Mouse (Mus musculus): ENCODE measurements around the gene Pkhd1. TPM values are rescaled to one million over a fixed set of nuclear protein-coding genes. Genes with fewer than 3 reads are reported as not detected.

The Pkhd1 gene
- 0.05 and 0.10 TPM in 2 replicates for polyA plus RNA-seq (2015; fragmentation: Nextera tagmentation; extraction: Ambion mirVana)

DNA sequence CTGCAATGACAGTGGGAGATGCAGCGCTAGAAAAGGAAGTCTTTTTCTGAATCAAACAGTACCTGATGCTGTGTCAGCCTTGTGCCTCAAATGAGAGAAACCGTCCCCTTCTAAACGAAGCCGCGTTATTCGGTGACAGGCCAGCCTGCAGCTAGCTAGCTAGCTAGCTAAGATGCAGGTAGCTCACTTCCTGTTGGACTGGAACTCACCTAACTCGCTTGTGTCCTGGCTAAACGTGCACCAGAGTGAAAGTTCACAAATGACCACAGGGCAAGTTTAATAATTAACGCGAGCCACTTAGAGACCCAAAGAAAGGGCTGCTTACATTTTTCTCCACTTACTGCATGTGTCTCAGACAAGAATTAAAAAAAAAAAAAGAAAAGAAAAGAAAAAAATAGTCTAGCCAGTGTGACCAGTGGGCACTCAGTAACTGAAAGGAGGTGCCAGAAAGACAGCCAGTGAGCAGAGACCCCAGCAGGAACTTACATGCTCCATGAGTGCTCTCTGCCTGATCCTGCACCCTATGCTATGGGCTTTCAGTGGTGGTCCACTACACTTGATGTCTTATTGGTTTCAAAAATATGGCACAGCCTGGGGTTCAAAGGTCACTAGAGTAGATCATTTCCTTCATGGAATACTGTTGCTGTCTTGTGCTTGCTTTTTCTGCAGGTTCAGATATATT lies at the start of gene Pkhd1:
TSS of gene Pkhd1 (minus strand) at position 216 of the 682 bp plus-strand sequence.
- WGBS = 62% methylated on average over 10 of the region's 10 CpGs
- no peaks in the 10 kb centered on the region for H3K9me3 ChIP-seq
- H3K4me3 ChIP-seq = no peak within 1 kb of the TSS
- no peak within 1 kb of the TSS for H3K4me2 ChIP-seq (replicated peaks)
- H3K9ac ChIP-seq = no peak within 1 kb of the TSS
- no peaks in the 10 kb centered on the region for H3K36me3 ChIP-seq
- ATAC-seq (ENCODE audit: low FRiP score, low read depth) = no peak
- no peak within 1 kb of the TSS for H3K27ac ChIP-seq
- H3K4me1 ChIP-seq = no peaks in the 10 kb centered on the region
- H3K27me3 ChIP-seq = no peaks in the 10 kb centered on the region

GRCm38 (mm10) chr1:20667567-20667966 lies 49.7 kb upstream of the Pkhd1 start:
- 73% methylated on average over 7 of the region's 7 CpGs for WGBS
- Histone ChIP-seq H3K9ac (no peak overlapping the region), H3K4me1 (no peaks in the 10 kb centered on the region), H3K9me3 (no peaks in the 10 kb centered on the region), H3K4me2 (replicated peaks) (no peak overlapping the region), H3K36me3 (no peaks in the 10 kb centered on the region), H3K4me3 (no peak overlapping the region), H3K27ac (no peak overlapping the region), H3K27me3 (no peaks in the 10 kb centered on the region)
- peak; percentile 74 for ATAC-seq (ENCODE audit: low FRiP score, low read depth)

DNA sequence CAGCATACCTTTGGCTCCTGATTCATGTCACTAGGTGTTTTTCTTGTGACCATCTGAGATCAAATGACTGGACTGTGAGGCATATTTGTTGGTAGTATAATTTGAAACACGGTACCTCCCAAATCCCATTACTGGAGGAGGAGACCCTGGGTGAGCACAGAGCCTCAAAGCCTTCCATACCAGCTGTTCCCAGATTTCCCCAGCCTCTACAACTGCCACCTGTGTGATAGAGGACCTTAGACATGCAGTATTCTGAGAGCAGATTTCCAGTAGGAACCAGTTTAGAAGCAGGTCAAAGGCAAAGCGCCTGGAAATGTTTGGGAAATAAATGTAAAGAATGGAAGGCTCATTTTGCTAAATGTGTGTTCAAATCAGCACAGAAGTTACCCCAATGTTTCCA lies 48.4 kb upstream of the Pkhd1 start:
- H3K4me1 ChIP-seq = no peaks in the 10 kb centered on the region
- no peak for ATAC-seq (ENCODE audit: low FRiP score, low read depth)
- WGBS = 73% methylated on average over 2 of the region's 2 CpGs

DNA sequence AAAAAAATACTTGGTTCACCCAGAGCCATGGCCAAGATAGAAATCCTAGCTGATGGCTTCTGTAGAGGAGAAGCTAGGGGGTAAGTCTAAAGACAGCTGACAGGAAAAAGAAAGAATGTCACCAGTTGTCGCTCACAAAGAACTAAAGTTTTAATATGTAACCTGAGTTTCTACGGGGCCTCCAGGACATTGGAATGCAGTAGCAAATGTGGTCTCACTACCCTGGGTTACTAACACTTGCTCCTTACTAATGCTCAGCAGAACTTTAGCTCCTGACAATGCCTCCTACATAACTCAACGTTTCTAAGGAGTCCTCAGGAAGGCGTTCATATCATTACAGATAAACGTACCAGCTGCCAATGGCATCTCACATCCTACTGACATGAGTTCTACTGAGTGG lies 37.2 kb upstream of the Pkhd1 start:
- WGBS = 74% methylated on average over 5 of the region's 5 CpGs
- no peaks in the 10 kb centered on the region for H3K36me3 ChIP-seq
- H3K4me3 ChIP-seq = no peak overlapping the region
- no peaks in the 10 kb centered on the region for H3K9me3 ChIP-seq
- no peaks in the 10 kb centered on the region for H3K27me3 ChIP-seq
- no peak overlapping the region for H3K27ac ChIP-seq
- peak; percentile 82 for ATAC-seq (ENCODE audit: low FRiP score, low read depth)
- H3K9ac ChIP-seq = no peak overlapping the region
- no peaks in the 10 kb centered on the region for H3K4me1 ChIP-seq
- no peak overlapping the region for H3K4me2 ChIP-seq (replicated peaks)

More for the DNA sequence above, 48.4 kb upstream of the Pkhd1 start:
- Histone ChIP-seq H3K9me3 (no peaks in the 10 kb centered on the region), H3K36me3 (no peaks in the 10 kb centered on the region), H3K27ac (no peak overlapping the region), H3K4me3 (no peak overlapping the region), H3K27me3 (no peaks in the 10 kb centered on the region), H3K9ac (no peak overlapping the region), H3K4me2 (replicated peaks) (no peak overlapping the region)

GRCm38 (mm10) chr1:20653513-20654506 lies 35.9 kb upstream of the Pkhd1 start:
- H3K4me2 ChIP-seq (replicated peaks) = no peak overlapping the region
- no peaks in the 10 kb centered on the region for H3K27me3 ChIP-seq
- ATAC-seq (ENCODE audit: low FRiP score, low read depth) = no peak
- H3K4me1 ChIP-seq = no peaks in the 10 kb centered on the region
- 76% methylated on average over 6 of the region's 6 CpGs for WGBS
- no peaks in the 10 kb centered on the region for H3K36me3 ChIP-seq
- no peak overlapping the region for H3K9ac ChIP-seq
- H3K27ac ChIP-seq = no peak overlapping the region
- no peak overlapping the region for H3K4me3 ChIP-seq
- H3K9me3 ChIP-seq = no peaks in the 10 kb centered on the region

DNA sequence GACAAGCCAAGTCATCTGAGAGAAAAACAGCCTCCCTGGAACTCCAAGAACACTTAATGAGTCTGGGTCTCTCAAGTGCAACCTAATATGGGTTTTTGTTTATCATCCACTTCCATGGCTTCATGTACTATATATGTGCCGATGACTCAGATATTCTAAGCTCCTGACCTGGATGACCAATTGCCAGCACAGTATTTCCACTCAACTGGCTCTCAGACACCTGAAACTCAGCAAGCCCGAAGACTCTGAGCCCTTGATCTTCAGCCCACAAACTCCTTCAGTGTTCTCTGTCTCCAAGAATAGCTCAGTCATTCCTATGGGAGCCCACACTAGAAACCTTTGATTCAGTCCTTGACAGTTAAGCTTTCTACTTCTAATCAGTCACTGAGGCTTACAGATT lies 17.0 kb upstream of the Pkhd1 start:
- Histone ChIP-seq H3K9me3 (no peaks in the 10 kb centered on the region), H3K27me3 (no peaks in the 10 kb centered on the region), H3K27ac (no peak overlapping the region), H3K36me3 (no peaks in the 10 kb centered on the region), H3K4me3 (no peak overlapping the region), H3K9ac (no peak overlapping the region), H3K4me1 (no peaks in the 10 kb centered on the region), H3K4me2 (replicated peaks) (no peak overlapping the region)
- no peak for ATAC-seq (ENCODE audit: low FRiP score, low read depth)
- 80% methylated on average over 2 of the region's 2 CpGs for WGBS

- Histone ChIP-seq H3K4me3 (no peak overlapping the region), H3K27ac (no peak overlapping the region), H3K9me3 (no peaks in the 10 kb centered on the region), H3K4me1 (no peaks in the 10 kb centered on the region), H3K4me2 (replicated peaks) (no peak overlapping the region), H3K27me3 (no peaks in the 10 kb centered on the region), H3K9ac (no peak overlapping the region), H3K36me3 (no peaks in the 10 kb centered on the region)
- ATAC-seq (ENCODE audit: low FRiP score, low read depth) = peak; percentile 81
- WGBS = 81% methylated on average over 7 of the region's 7 CpGs
These were observed 15.5 kb upstream of the Pkhd1 start for GRCm38 (mm10) chr1:20633276-20633869.

DNA sequence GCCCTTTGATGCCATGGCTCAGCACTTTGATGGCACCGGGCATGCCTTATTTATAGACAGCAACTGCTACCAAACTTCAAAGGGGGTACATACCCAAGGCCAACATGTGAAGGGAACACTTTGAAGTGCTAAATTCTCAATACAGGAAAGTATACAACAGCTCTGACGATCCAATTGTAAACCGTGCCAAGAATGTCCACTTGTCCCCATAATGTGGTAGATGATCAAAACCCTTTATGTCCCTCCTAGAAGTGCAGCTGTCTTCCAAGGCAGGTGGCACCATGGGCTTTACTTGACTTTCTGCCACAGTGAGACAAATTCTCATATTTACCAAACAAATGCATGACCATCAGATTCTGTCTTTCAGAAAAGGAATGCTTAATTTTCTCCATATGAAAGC lies 6.7 kb upstream of the Pkhd1 start:
- H3K27me3 ChIP-seq = no peaks in the 10 kb centered on the region
- 82% methylated on average over 3 of the region's 3 CpGs for WGBS
- no peak overlapping the region for H3K4me2 ChIP-seq (replicated peaks)

GRCm38 (mm10) chr1:20623375-20623774 lies 5.5 kb upstream of the Pkhd1 start:
- no peak overlapping the region for H3K9ac ChIP-seq
- no peak overlapping the region for H3K4me2 ChIP-seq (replicated peaks)
- H3K4me3 ChIP-seq = no peak overlapping the region
- WGBS = 88% methylated on average over 4 of the region's 4 CpGs
- ATAC-seq (ENCODE audit: low FRiP score, low read depth) = no peak
- no peaks in the 10 kb centered on the region for H3K27me3 ChIP-seq
- no peaks in the 10 kb centered on the region for H3K36me3 ChIP-seq
- H3K9me3 ChIP-seq = no peaks in the 10 kb centered on the region
- H3K27ac ChIP-seq = no peak overlapping the region
- H3K4me1 ChIP-seq = no peaks in the 10 kb centered on the region

More for the DNA sequence above, 6.7 kb upstream of the Pkhd1 start:
- Histone ChIP-seq H3K36me3 (no peaks in the 10 kb centered on the region), H3K4me3 (no peak overlapping the region), H3K9me3 (no peaks in the 10 kb centered on the region), H3K9ac (no peak overlapping the region), H3K4me1 (no peaks in the 10 kb centered on the region), H3K27ac (no peak overlapping the region)
- peak; percentile 40; the same call in 1 of the 2 replicates for ATAC-seq (ENCODE audit: low FRiP score, low read depth)

DNA sequence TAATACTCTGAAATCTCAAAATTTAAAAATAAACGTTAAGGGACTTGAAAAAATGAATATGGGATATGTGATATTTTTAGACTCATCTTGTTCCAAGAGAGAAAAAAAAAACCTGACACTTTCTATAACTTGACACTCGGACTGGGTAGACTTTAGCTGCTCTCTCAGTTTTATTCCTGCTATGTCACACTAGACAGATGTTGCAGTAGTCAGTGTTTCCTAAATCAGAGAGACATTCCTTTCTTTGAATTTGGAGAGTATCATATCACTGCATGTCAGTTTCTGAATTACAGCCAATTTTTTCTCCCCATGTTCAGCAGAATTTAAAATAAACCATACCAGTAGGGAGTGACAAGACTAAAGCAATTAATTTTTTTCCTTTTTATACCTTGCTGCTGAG lies 2.7 kb upstream of the Pkhd1 start:
- no peak overlapping the region for H3K9ac ChIP-seq
- no peak overlapping the region for H3K4me3 ChIP-seq
- H3K27me3 ChIP-seq = no peaks in the 10 kb centered on the region
- no peaks in the 10 kb centered on the region for H3K4me1 ChIP-seq
- 64% methylated on average over 2 of the region's 2 CpGs for WGBS
- ATAC-seq (ENCODE audit: low FRiP score, low read depth) = no peak
- H3K36me3 ChIP-seq = no peaks in the 10 kb centered on the region
- no peaks in the 10 kb centered on the region for H3K9me3 ChIP-seq
- H3K4me2 ChIP-seq (replicated peaks) = no peak overlapping the region
- H3K27ac ChIP-seq = no peak overlapping the region

DNA sequence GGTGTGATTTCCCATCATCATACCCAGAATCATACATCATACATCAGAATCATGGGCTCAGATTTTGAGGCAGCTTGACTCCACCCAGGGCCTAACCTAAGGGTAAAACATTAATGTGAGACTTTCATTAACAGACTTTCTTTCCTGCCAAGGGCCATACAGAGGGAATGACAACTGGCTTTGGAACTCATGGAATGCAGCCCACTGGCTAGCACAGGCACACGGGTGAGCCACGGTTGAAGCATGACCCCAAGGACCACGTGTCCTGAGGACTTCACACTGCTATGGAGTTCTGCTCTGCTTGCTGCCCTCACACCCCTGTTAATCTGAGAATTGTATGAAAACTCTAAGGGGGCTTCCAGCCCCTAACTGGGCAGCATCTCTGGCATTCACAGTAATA lies 1.5 kb upstream of the Pkhd1 start:
- no peak overlapping the region for H3K4me3 ChIP-seq
- H3K9me3 ChIP-seq = no peaks in the 10 kb centered on the region
- H3K4me1 ChIP-seq = no peaks in the 10 kb centered on the region
- no peak overlapping the region for H3K27ac ChIP-seq
- no peaks in the 10 kb centered on the region for H3K36me3 ChIP-seq
- WGBS = 63% methylated on average over 3 of the region's 3 CpGs
- H3K9ac ChIP-seq = no peak overlapping the region
- H3K4me2 ChIP-seq (replicated peaks) = no peak overlapping the region
- ATAC-seq (ENCODE audit: low FRiP score, low read depth) = no peak; the same call in 1 of the 2 replicates
- H3K27me3 ChIP-seq = no peaks in the 10 kb centered on the region

GRCm38 (mm10) chr1:20612643-20613042 lies 5.2 kb downstream of the Pkhd1 start:
- H3K27ac ChIP-seq = no peak overlapping the region
- H3K4me3 ChIP-seq = no peak overlapping the region
- H3K4me2 ChIP-seq (replicated peaks) = no peak overlapping the region
- no peaks in the 10 kb centered on the region for H3K36me3 ChIP-seq
- H3K9me3 ChIP-seq = no peaks in the 10 kb centered on the region
- WGBS = 29% methylated on average over 7 of the region's 7 CpGs
- no peak overlapping the region for H3K9ac ChIP-seq
- no peaks in the 10 kb centered on the region for H3K4me1 ChIP-seq
- H3K27me3 ChIP-seq = no peaks in the 10 kb centered on the region
- ATAC-seq (ENCODE audit: low FRiP score, low read depth) = no peak

All from limb, embryonic 13.5 days (tissue).